8 mouse cellular contexts compared by ENCODE assay signal in the genomic region with DNA sequence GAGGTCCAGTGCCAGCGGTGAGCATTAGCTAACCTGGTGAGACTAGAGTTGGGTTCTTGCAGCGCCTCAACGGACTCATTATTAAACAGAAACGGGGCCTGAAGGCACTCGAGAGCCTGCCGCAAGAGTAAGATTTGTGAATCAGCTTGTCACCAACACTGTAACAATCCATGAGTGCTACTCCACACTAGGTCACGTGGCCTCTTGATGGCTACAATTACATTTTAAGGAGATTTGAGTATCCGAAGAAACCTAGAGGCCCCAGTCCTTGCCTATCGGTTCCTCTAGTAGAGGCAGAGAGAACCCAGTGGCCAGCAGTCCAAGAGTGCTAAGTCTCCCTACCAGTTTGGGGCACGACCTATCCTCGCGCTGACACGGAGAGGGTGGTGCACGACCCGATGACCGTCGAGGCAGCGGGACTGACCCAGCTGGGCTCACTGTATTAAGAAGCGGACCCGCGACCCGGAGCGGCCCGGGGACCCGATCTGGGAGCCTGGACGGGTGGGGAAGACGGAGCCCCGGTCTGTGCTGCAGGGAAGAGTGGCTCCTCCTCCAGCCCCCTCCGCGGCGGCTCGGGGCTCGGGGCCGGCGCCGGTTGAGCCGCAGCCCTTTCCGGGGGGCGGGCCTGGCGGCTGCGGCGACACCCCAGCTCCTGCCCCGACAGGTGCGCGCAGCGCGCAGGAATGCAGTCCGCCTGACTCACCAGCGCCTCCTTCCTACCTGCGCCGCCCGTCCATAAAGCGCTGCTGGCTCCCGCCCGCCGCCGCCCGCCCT. TPM values are rescaled to one million over a fixed set of nuclear protein-coding genes. Genes with fewer than 3 reads are reported as not detected.
DNase-seq lines count a peak whose midpoint lies in the region; ATAC-seq lines count a peak whose summit lies in the region.

A gene (plus strand): TSS at position 401 of the 774 bp plus-strand sequence.

- no peaks in the 10 kb centered on the region for H3K9me3 ChIP-seq in hindbrain, embryonic 12.5 days (replicated peaks)
- H3K9me3 ChIP-seq in limb, embryonic 13.5 days: no peaks in the 10 kb centered on the region
- no peaks in the 10 kb centered on the region for H3K9me3 ChIP-seq in midbrain, embryonic 13.5 days

- H3K4me3 ChIP-seq in hindbrain, embryonic 12.5 days: peak within 1 kb of the TSS; percentile 41
- H3K4me3 ChIP-seq in limb, embryonic 13.5 days: peak within 1 kb of the TSS; percentile 48
- H3K4me3 ChIP-seq in midbrain, embryonic 13.5 days (replicated peaks): peak within 1 kb of the TSS; percentile 38

- ATAC-seq in common myeloid progenitor, adult 5-6 weeks (replicated peaks; ENCODE audit: low read depth, poor library complexity, severe bottlenecking): peak; percentile 28
- no peak for ATAC-seq in hindbrain, embryonic 12.5 days (ENCODE audit: low FRiP score)
- ATAC-seq in limb, embryonic 13.5 days (ENCODE audit: low FRiP score, low read depth): peak; percentile 40; the same call in 1 of the 2 replicates
- no peak for ATAC-seq in midbrain, embryonic 13.5 days
- no peak for ATAC-seq in monocyte, adult 5-6 weeks (replicated peaks; ENCODE audit: insufficient number of reproducible peaks, low FRiP score, low TSS enrichment, poor library complexity, severe bottlenecking)

- H3K36me3 ChIP-seq in hindbrain, embryonic 12.5 days: no peaks in the 10 kb centered on the region
- H3K36me3 ChIP-seq in limb, embryonic 13.5 days: no peaks in the 10 kb centered on the region
- H3K36me3 ChIP-seq in midbrain, embryonic 13.5 days: no peaks in the 10 kb centered on the region

- peak within 1 kb of the TSS; percentile 55 for H3K9ac ChIP-seq in hindbrain, embryonic 12.5 days
- peak within 1 kb of the TSS; percentile 59 for H3K9ac ChIP-seq in limb, embryonic 13.5 days
- H3K9ac ChIP-seq in midbrain, embryonic 13.5 days (replicated peaks): peak within 1 kb of the TSS; percentile 32; the same call in 1 of the 2 replicates

- H3K27me3 ChIP-seq in hindbrain, embryonic 12.5 days: peaks cover 53% of the 10 kb centered on the region
- peaks cover 61% of the 10 kb centered on the region for H3K27me3 ChIP-seq in limb, embryonic 13.5 days
- H3K27me3 ChIP-seq in midbrain, embryonic 13.5 days: peaks cover 52% of the 10 kb centered on the region

- H3K4me2 ChIP-seq in hindbrain, embryonic 12.5 days (replicated peaks): peak within 1 kb of the TSS; percentile 62
- H3K4me2 ChIP-seq in limb, embryonic 13.5 days (replicated peaks): peak within 1 kb of the TSS; percentile 72
- peak within 1 kb of the TSS; percentile 55 for H3K4me2 ChIP-seq in midbrain, embryonic 13.5 days (replicated peaks)

- no peak for DNase-seq in layer of hippocampus, adult 8-10 months (ENCODE audit: low spot score in 2 of 2)
- no peak for DNase-seq in layer of hippocampus, postnatal 14 days (ENCODE audit: low spot score in 2 of 2)
- peak; percentile 84 for DNase-seq in thymus, postnatal 25 days

- no peak within 1 kb of the TSS for H3K27ac ChIP-seq in hindbrain, embryonic 12.5 days
- H3K27ac ChIP-seq in limb, embryonic 13.5 days: no peak within 1 kb of the TSS; the same call in 1 of the 2 replicates
- H3K27ac ChIP-seq in midbrain, embryonic 13.5 days: no peak within 1 kb of the TSS

- H3K4me1 ChIP-seq in hindbrain, embryonic 12.5 days: peaks cover 10% of the 10 kb centered on the region
- H3K4me1 ChIP-seq in limb, embryonic 13.5 days: peaks cover 12% of the 10 kb centered on the region
- peaks cover 14% of the 10 kb centered on the region for H3K4me1 ChIP-seq in midbrain, embryonic 13.5 days (replicated peaks)

- WGBS in hindbrain, embryonic 12.5 days: 11% methylated on average over 49 of the region's 58 CpGs
- 10% methylated on average over 49 of the region's 58 CpGs for WGBS in limb, embryonic 13.5 days
- 15% methylated on average over 34 of the region's 58 CpGs for WGBS in midbrain, embryonic 13.5 days

RNA-seq across cellular contexts. Expression of the gene that starts here (rescaled TPM):
- 10 to 100 TPM in 3 of 4 experiments, 1 to 10 TPM in 1; 6.7 to 13.0 (median 11.3) TPM for total RNA-seq in layer of hippocampus, adult 8-10 months (2022)
- total RNA-seq in layer of hippocampus, postnatal 14 days (2021): 1 to 10 TPM; 1.4 to 2.2 TPM
- total RNA-seq in common myeloid progenitor, adult 5-6 weeks (2017): 0.29 and 5.1 TPM in 2 replicates
- 1.7 and 2.1 TPM in 2 replicates for polyA plus RNA-seq in hindbrain, embryonic 12.5 days (2016; fragmentation: Nextera tagmentation; extraction: Ambion mirVana)
- polyA plus RNA-seq in limb, embryonic 13.5 days (2015; fragmentation: Nextera tagmentation; extraction: Ambion mirVana): 5.2 and 6.3 TPM in 2 replicates
- 0.15 and 0.43 TPM in 2 replicates for polyA plus RNA-seq in midbrain, embryonic 13.5 days (2015; fragmentation: Nextera tagmentation; extraction: Ambion mirVana)
- not detected in 3 replicates for total RNA-seq in monocyte, adult 5-6 weeks (2017)

Comparison
In these comparisons a context has a peak if more than half of its experiments do, and no peak if none do; other contexts are left out.
1. ATAC-seq: peak in common myeloid progenitor, adult 5-6 weeks (single experiment) and limb, embryonic 13.5 days (single experiment); none in hindbrain, embryonic 12.5 days (single experiment), midbrain, embryonic 13.5 days (single experiment) and monocyte, adult 5-6 weeks (single experiment).
2. Peak in every context shown above with its lines, with median percentiles within 50 percentile points of each other: H3K4me2 ChIP-seq, H3K4me3 ChIP-seq and H3K9ac ChIP-seq.